Mouse (Mus musculus): Measurements from ENCODE around the gene Ube2d2b. TPM values are rescaled to one million over a fixed set of nuclear protein-coding genes. Genes with fewer than 3 reads are reported as not detected.

Ube2d2b gene
- polyA plus RNA-seq, 1 experiment from 2014 or later: not detected

DNA sequence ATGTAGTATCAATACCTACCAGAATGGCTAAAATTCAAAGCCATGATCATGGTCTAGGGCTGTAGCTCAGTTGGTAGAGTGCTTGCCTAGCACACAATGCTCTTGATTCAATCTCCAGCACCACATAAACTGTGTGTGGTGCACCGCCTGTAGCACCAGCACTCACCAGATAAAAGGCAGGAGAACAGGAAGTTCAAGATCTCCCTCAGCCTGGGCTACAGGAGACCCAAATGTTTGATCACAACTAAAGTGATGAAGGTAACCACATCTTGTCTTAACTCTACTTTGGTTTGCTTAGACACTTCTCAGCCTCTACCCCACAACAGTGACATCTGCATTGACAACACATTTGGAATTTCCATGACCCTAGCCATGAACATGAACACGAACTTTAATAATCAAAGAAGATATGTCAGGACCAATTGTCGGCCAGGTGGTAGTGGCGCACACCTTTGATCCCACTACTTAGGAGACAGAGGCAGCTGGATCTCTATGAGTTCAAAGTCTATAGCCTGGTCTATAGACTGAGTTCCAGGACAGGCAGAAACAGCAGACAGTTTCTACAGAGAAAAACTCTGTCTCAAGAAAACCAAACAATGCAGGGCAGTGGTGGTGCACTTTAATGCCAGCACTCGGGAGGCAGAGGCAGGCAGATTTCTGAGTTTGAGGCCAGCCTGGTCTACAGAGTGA is 10.8 kb downstream of the Ube2d2b start:
- peaks cover 20% of the 10 kb centered on the region; the same call in 1 of the 2 replicates for H3K36me3 ChIP-seq (ENCODE audit: control insufficient read depth, insufficient read depth, low read length)
- H3K4me3 ChIP-seq (ENCODE audit: low read depth, low read length): no peak overlapping the region
- 97% methylated on average over 5 of the region's 5 CpGs for whole genome bisulfite sequencing
- H3K4me1 ChIP-seq (ENCODE audit: control insufficient read depth, insufficient read depth, low read length): no peaks in the 10 kb centered on the region
- H3K9ac ChIP-seq (ENCODE audit: low read depth, low read length): no peak overlapping the region
- no peak for DNase-seq (ENCODE audit: low spot score)
- no peak overlapping the region for H3K27ac ChIP-seq (replicated peaks; ENCODE audit: low read depth, low read length)
- H3K4me2 ChIP-seq (ENCODE audit: low read depth, low read length): no peak overlapping the region
- ATAC-seq (ENCODE audit: low read depth): no peak
- no peaks in the 10 kb centered on the region for H3K9me3 ChIP-seq (ENCODE audit: control insufficient read depth, low read length)
- no peaks in the 10 kb centered on the region for H3K27me3 ChIP-seq (replicated peaks; ENCODE audit: control insufficient read depth, insufficient read depth, low read length)

DNA sequence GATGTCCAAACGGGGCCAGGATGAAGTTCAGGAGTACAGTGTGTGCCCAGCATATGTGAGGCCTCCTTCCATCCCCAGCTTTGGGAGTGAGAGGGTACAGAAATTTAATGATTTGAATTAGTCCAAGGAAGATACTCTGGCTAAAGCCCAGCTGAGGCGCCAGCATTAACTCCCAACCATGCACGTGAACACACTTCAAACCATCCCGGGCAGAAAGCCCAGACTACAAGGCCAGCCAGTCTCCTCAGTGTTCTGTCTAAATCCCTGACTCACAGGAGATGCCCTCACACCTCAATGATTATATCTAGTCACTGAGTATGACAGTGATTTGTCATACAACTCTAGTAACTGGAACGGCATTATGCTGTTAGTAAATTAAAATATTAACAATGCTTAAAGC is 17.4 kb downstream of the Ube2d2b start:
- H3K4me3 ChIP-seq (ENCODE audit: low read depth, low read length): no peak overlapping the region
- DNase-seq (ENCODE audit: low spot score) (no peak), ATAC-seq (ENCODE audit: low read depth) (no peak)
- no peaks in the 10 kb centered on the region for H3K36me3 ChIP-seq (ENCODE audit: control insufficient read depth, insufficient read depth, low read length)
- H3K27ac ChIP-seq (replicated peaks; ENCODE audit: low read depth, low read length): no peak overlapping the region
- no peak overlapping the region for H3K4me2 ChIP-seq (ENCODE audit: low read depth, low read length)
- H3K9ac ChIP-seq (ENCODE audit: low read depth, low read length): no peak overlapping the region
- H3K4me1 ChIP-seq (ENCODE audit: control insufficient read depth, insufficient read depth, low read length): no peaks in the 10 kb centered on the region
- no peaks in the 10 kb centered on the region for H3K9me3 ChIP-seq (ENCODE audit: control insufficient read depth, low read length)
- 73% methylated on average over 5 of the region's 5 CpGs for WGBS
- H3K27me3 ChIP-seq (replicated peaks; ENCODE audit: control insufficient read depth, insufficient read depth, low read length): no peaks in the 10 kb centered on the region

DNA sequence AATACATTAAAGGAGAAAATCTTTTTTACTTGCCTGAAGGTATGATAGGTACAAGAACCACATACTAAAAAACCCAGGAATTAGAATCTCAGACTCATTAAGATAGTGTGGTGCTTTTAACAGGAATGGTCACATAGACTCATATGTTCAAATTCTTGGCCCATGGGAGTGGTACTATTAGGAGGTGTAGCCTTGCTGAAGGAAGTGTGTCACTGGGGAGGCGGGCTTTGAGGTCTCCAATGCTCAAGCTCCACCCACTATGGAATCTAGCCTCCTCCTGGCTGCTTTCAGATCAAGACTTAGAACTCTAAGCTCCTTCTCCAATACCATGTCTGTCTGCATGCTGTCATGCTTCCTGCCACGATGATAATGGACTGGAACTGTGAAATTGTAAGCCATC is 17.9 kb downstream of the Ube2d2b start:
- no peak overlapping the region for H3K4me3 ChIP-seq (ENCODE audit: low read depth, low read length)
- H3K4me2 ChIP-seq (ENCODE audit: low read depth, low read length): no peak overlapping the region
- H3K36me3 ChIP-seq (ENCODE audit: control insufficient read depth, insufficient read depth, low read length): no peaks in the 10 kb centered on the region
- H3K4me1 ChIP-seq (ENCODE audit: control insufficient read depth, insufficient read depth, low read length): no peaks in the 10 kb centered on the region
- no peaks in the 10 kb centered on the region for H3K27me3 ChIP-seq (replicated peaks; ENCODE audit: control insufficient read depth, insufficient read depth, low read length)
- no peak for ATAC-seq (ENCODE audit: low read depth)
- no peaks in the 10 kb centered on the region for H3K9me3 ChIP-seq (ENCODE audit: control insufficient read depth, low read length)
- no peak overlapping the region for H3K27ac ChIP-seq (replicated peaks; ENCODE audit: low read depth, low read length)
- H3K9ac ChIP-seq (ENCODE audit: low read depth, low read length): no peak overlapping the region
- 79% methylated on average over 2 of the region's 2 CpGs for WGBS
- no peak for DNase-seq (ENCODE audit: low spot score)

DNA sequence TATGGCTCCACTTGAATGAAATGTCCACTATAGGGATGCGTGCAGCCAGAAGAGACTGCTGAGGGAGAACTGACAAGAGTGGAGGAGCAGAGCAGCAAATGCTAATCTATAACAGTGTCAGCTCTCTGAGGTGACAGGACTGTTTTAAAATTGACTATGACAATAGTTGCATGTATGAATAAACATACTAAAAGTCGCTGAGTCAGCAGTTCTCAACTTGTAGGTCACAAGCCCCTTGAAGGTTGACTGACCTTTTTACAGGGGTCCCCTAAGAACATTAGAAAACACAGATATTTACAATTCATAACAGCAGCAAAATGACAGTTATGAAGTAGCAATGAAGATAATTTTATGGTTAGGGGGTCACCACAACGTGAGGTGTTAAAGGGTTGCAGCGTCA is 19.1 kb downstream of the Ube2d2b start:
- no peaks in the 10 kb centered on the region for H3K27me3 ChIP-seq (replicated peaks; ENCODE audit: control insufficient read depth, insufficient read depth, low read length)
- H3K27ac ChIP-seq (replicated peaks; ENCODE audit: low read depth, low read length): no peak overlapping the region
- DNase-seq (ENCODE audit: low spot score): no peak
- 90% methylated on average over 4 of the region's 4 CpGs for WGBS
- H3K4me1 ChIP-seq (ENCODE audit: control insufficient read depth, insufficient read depth, low read length): peaks cover 3% of the 10 kb centered on the region; the same call in 1 of the 2 replicates
- H3K36me3 ChIP-seq (ENCODE audit: control insufficient read depth, insufficient read depth, low read length): no peaks in the 10 kb centered on the region
- no peak for ATAC-seq (ENCODE audit: low read depth)
- no peak overlapping the region for H3K4me2 ChIP-seq (ENCODE audit: low read depth, low read length)
- no peaks in the 10 kb centered on the region for H3K9me3 ChIP-seq (ENCODE audit: control insufficient read depth, low read length)
- H3K4me3 ChIP-seq (ENCODE audit: low read depth, low read length): no peak overlapping the region
- no peak overlapping the region for H3K9ac ChIP-seq (ENCODE audit: low read depth, low read length)

DNA sequence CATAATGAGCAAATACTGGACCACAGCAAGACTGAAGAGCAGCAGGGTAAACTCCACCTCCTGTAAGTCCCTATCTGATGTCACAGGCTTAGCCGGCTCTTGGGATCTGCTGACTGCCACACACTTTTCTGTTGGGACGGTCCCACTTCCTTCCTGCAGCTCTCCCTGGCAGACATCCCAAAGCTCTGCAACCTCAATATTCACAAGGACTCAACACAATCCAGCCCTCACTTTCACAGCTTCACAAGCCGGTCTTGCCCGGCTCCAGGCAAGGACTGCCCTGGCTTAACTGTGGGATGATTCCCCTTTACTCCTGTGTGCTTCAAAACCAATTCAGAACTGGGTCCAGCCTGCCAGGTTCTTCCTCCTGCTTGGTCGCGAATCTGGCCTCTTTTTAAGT is 23.9 kb downstream of the Ube2d2b start:
- H3K9me3 ChIP-seq (ENCODE audit: control insufficient read depth, low read length): no peaks in the 10 kb centered on the region
- no peaks in the 10 kb centered on the region for H3K27me3 ChIP-seq (replicated peaks; ENCODE audit: control insufficient read depth, insufficient read depth, low read length)
- no peak overlapping the region for H3K9ac ChIP-seq (ENCODE audit: low read depth, low read length)
- WGBS: 26% methylated on average over 6 of the region's 6 CpGs
- H3K4me3 ChIP-seq (ENCODE audit: low read depth, low read length): no peak overlapping the region
- H3K36me3 ChIP-seq (ENCODE audit: control insufficient read depth, insufficient read depth, low read length): no peaks in the 10 kb centered on the region
- peaks cover 4% of the 10 kb centered on the region; the same call in 1 of the 2 replicates for H3K4me1 ChIP-seq (ENCODE audit: control insufficient read depth, insufficient read depth, low read length)
- ATAC-seq (ENCODE audit: low read depth) (no peak; the same call in 1 of the 2 replicates), DNase-seq (ENCODE audit: low spot score) (peak; percentile 69)
- no peak overlapping the region for H3K4me2 ChIP-seq (ENCODE audit: low read depth, low read length)
- peak overlapping the region; percentile 44; the same call in 1 of the 2 replicates for H3K27ac ChIP-seq (replicated peaks; ENCODE audit: low read depth, low read length)

DNA sequence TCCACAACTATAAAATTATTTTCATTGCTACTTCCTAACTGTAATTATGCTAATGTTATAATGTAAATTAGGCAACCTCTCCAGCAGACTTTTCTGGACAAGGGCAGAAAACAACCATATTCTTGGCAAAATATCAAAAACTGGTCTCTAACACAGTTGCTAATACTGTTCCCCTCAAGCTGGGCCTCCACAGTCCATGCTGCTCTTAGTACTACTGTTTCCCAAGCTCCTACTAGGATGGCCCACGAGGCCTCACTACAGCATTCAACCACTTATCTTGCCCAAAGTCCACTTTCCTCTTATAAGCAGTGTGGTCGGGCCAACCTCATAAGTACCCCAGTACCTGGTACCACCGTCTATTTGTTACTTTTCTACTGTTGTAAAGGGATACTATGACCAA is 24.7 kb downstream of the Ube2d2b start:
- Histone ChIP-seq H3K27ac (replicated peaks; ENCODE audit: low read depth, low read length) (no peak overlapping the region), H3K4me3 (ENCODE audit: low read depth, low read length) (no peak overlapping the region), H3K36me3 (ENCODE audit: control insufficient read depth, insufficient read depth, low read length) (no peaks in the 10 kb centered on the region), H3K4me1 (ENCODE audit: control insufficient read depth, insufficient read depth, low read length) (peaks cover 4% of the 10 kb centered on the region; the same call in 1 of the 2 replicates), H3K9me3 (ENCODE audit: control insufficient read depth, low read length) (no peaks in the 10 kb centered on the region), H3K27me3 (replicated peaks; ENCODE audit: control insufficient read depth, insufficient read depth, low read length) (no peaks in the 10 kb centered on the region), H3K4me2 (ENCODE audit: low read depth, low read length) (no peak overlapping the region), H3K9ac (ENCODE audit: low read depth, low read length) (no peak overlapping the region)
- 76% methylated on average over 3 of the region's 3 CpGs for WGBS
- ATAC-seq (ENCODE audit: low read depth): no peak
- DNase-seq (ENCODE audit: low spot score): no peak

DNA sequence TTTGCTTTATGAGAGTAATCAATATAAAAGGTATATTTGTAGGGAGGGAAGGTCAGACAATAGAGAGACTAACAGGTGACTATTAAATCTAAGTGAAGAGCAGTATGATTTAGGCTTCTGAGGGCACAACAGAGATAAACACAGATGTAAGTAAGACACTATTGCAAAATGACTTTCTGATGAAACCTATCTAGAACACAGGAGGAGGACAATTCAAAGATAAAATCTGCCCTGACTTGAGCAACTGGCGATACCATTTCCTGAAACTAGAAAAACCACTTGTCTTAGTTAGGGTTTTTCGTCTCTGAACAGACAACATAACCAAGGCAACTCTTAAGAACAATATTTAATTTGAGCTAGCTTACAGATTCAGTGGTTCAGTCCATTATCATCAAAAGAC is 25.6 kb downstream of the Ube2d2b start:
- Histone ChIP-seq H3K4me1 (ENCODE audit: control insufficient read depth, insufficient read depth, low read length) (peaks cover 4% of the 10 kb centered on the region; the same call in 1 of the 2 replicates), H3K27ac (replicated peaks; ENCODE audit: low read depth, low read length) (no peak overlapping the region), H3K4me3 (ENCODE audit: low read depth, low read length) (no peak overlapping the region), H3K27me3 (replicated peaks; ENCODE audit: control insufficient read depth, insufficient read depth, low read length) (no peaks in the 10 kb centered on the region), H3K9ac (ENCODE audit: low read depth, low read length) (no peak overlapping the region), H3K4me2 (ENCODE audit: low read depth, low read length) (no peak overlapping the region), H3K9me3 (ENCODE audit: control insufficient read depth, low read length) (no peaks in the 10 kb centered on the region), H3K36me3 (ENCODE audit: control insufficient read depth, insufficient read depth, low read length) (no peaks in the 10 kb centered on the region)
- ATAC-seq (ENCODE audit: low read depth): no peak
- 81% methylated on average over 2 of the region's 2 CpGs for WGBS
- no peak for DNase-seq (ENCODE audit: low spot score)

DNA sequence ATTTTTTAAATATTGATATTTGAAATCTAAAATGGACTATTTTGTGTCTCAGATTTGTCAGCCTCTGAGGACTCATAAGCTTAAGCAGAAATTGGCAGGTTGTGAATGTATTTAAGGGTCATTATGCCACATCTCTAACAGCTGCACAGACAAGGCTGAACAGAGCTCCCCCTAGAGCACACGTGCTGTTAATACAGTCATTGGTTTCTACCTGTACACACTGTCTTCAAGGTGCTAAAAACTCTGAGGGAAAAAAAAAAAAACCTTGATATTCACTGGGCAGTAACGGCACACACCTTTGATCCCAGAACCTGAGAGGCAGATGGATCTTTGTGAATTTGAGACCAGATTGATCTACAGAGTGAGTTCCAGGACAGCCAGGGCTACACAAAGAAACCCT is 29.1 kb downstream of the Ube2d2b start:
- DNase-seq (ENCODE audit: low spot score) (no peak), ATAC-seq (ENCODE audit: low read depth) (no peak)
- WGBS: 42% methylated on average over 2 of the region's 2 CpGs
- Histone ChIP-seq H3K9ac (ENCODE audit: low read depth, low read length) (no peak overlapping the region), H3K27me3 (replicated peaks; ENCODE audit: control insufficient read depth, insufficient read depth, low read length) (no peaks in the 10 kb centered on the region), H3K4me1 (ENCODE audit: control insufficient read depth, insufficient read depth, low read length) (0 out of 2 replicates have a peak, but pooled peaks cover under 1% of the 10 kb centered on the region), H3K36me3 (ENCODE audit: control insufficient read depth, insufficient read depth, low read length) (no peaks in the 10 kb centered on the region), H3K4me3 (ENCODE audit: low read depth, low read length) (no peak overlapping the region), H3K4me2 (ENCODE audit: low read depth, low read length) (no peak overlapping the region), H3K9me3 (ENCODE audit: control insufficient read depth, low read length) (no peaks in the 10 kb centered on the region), H3K27ac (replicated peaks; ENCODE audit: low read depth, low read length) (no peak overlapping the region)

DNA sequence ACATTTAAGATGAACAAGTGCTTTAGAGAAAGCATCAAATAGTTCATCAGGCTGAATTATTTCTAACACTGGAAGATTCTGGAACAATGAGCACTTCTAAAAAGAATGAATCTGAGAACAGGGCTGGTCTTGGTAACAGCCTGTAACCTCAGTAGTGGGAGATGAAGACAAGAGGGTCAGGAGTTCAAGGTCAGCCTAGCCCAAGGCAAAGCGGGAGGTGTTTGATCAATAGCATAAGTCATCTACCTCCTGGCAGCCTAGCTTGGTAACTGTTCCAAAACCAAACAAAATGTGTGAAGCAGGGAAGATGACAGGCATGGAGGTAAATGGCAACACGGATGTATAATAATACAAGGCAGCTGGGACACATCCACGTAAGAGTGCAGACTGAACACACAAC is 34.1 kb downstream of the Ube2d2b start:
- WGBS: 77% methylated on average over 3 of the region's 3 CpGs
- ATAC-seq (ENCODE audit: low read depth) (no peak), DNase-seq (ENCODE audit: low spot score) (no peak)
- Histone ChIP-seq H3K9me3 (ENCODE audit: control insufficient read depth, low read length) (no peaks in the 10 kb centered on the region), H3K4me2 (ENCODE audit: low read depth, low read length) (no peak overlapping the region), H3K4me3 (ENCODE audit: low read depth, low read length) (no peak overlapping the region), H3K27me3 (replicated peaks; ENCODE audit: control insufficient read depth, insufficient read depth, low read length) (no peaks in the 10 kb centered on the region), H3K27ac (replicated peaks; ENCODE audit: low read depth, low read length) (no peak overlapping the region), H3K9ac (ENCODE audit: low read depth, low read length) (no peak overlapping the region), H3K4me1 (ENCODE audit: control insufficient read depth, insufficient read depth, low read length) (peaks cover 4% of the 10 kb centered on the region; the same call in 1 of the 2 replicates), H3K36me3 (ENCODE audit: control insufficient read depth, insufficient read depth, low read length) (no peaks in the 10 kb centered on the region)

Measured in embryonic facial prominence, embryonic 14.5 days (tissue).